Mouse (Mus musculus) lung, postnatal 10 days (tissue): Measurements from ENCODE around the gene Nek9.
"Not testable (repeated sequence)": the region's sequence is repeated elsewhere in the genome, so short reads cannot be mapped to it uniquely, and the experiment has no call there.

Experiments used
- DNase-seq: peaks from one replicate; pipeline ENCODE4 v3.0.0; 2021

Gene Nek9

DNA sequence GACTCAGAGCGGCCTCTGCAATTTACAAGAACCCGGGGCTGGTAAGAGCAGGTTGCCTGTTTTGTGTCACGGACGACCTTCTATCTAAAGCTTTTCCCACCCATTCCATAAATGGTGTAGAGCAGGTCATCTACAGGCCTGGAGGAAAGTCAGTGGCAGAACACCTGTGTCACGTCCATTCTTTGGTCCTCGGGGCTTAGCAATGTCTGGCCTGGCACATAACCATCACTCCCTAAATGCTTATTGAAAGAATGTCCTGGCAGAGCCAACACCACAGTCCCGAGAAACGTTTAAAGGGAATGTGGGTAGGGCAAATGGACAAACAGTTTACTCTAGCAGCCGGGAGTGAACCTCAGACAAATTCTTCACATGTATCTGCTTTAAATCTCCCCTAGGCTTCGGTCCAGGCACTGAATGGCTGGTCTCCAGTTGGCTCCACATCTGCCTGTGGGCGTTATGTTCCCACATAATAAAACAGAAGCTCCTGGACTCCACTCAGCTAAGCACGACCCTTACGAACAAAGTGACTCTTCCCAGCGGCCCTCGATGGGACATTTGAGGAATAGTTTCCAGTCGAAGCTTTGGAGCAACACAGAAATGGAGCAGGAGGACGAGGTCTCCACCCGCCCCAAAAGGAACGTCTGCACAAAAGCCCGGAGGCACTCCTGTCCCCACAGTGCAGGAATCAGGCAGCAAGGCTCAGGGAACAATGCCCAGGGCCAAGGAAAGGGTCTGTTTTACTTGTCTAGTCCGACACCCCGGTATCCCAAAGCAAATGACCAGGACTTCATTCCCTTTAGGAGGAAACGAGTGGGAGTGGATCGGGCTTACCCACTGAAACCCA, 49.8 kb downstream of the Nek9 start:
- peak; percentile 68 for DNase-seq

DNA sequence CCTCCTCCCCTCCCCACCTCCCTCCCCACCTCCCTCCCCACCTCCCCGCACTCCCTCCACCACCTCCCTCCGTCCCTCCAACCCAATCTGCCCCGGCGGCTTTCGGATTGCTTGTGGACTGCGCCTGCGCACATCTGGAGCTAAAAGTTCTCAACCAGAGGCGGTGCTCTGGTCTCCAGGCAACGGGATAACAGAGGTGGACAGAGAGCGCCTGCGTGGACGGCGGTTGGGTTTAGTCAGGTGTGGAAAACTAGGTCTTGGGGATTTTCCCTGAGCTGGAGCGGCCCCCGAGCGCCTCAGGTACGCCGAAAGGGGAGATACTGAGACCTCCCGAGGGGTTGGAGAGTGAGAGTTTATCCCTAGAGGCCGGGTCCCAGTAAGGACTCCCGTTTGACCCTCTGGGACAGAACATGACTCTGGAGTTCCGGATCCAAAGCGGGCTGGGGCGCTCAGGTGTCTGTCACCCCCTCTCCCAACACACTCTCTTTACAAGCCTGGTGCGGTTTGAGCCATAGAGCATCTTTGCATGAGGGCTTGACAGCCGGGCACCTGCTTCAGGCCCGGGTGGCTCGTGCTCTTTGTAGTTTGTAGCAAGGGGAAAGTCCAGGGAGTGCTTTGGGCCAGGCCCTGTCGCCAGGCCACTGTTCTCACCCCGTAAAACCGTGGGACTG, 50.5 kb downstream of the Nek9 start, which contains the start of gene Zc2hc1c:
Gene Zc2hc1c, plus strand, starts transcription at position 106 of the 671 bp plus-strand sequence.
- peak; percentile 95 for DNase-seq

DNA sequence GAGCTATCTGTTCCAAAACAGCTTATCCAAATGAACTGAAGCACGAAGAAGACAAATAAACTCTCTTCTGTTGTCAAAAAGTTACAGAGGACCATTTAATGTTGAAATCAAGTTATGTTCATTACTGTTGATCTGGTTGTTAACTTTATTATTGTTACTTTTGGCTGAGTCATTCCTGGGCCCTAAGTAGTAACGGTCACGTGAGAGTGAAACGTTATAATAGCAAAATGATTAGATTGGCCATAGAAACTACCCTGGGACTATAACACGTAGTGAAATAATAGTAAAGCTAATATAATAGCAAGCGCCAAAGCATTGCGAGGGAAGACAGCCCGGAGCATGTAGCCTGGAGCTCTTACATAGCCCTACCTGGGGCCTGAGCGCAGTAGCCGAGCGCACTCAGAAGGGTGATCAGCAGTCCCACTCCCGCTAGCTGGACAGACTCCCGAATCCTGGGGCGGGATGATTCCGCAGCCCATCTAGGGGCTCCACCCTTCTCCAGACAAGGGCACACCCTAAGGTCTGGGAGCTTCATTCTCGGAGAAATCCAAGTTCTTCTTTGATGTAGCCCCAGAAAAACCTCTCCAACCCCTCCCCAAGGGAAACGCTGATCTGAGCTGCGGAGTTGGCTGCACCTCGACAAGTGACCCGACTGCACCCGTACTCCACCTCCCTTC, 51.2 kb downstream of the Nek9 start, which contains the start of gene Acyp1:
Gene Acyp1, minus strand, starts transcription at position 630 of the 677 bp plus-strand sequence.
- DNase-seq: peak; percentile 51

DNA sequence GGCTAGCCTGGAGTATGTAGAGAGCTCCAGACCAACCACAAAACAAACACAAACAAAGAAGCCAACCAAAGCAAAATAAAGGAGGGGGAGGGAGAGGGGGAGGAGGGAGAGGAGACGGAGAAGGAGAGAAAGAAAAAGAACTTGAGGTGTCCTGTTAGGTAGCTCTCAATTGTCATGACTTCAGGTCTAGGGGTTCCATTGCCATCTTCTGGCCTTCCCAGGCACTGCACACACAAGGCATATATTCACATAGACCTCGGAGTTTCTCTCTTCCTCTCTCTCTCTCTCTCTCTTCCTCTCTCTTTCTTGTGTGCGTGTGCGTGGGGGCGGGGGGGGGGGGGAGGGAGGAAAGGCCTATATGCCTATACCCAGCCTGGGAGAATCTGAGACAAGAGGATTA, 52.2 kb downstream of the Nek9 start:
- peak; percentile 58 for DNase-seq

DNA sequence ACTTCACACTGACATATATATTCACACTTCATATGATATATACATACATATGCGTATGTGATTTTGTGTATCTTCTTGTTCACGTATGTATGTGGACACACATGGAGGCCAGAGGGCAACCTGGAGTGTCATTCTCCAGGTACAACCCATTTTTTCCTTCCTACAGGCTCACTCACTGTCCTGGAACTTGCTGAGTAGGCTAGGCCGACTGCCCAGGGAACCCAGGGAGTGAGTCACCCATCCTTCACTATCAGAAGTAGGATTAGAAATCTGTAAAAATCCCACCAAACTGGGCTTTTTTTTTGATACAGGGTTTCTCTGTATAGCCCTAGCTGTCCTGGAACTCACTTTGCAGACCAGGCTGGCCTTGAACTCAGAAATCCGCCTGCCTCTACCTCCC, 54.2 kb downstream of the Nek9 start:
- no peak for DNase-seq

DNA sequence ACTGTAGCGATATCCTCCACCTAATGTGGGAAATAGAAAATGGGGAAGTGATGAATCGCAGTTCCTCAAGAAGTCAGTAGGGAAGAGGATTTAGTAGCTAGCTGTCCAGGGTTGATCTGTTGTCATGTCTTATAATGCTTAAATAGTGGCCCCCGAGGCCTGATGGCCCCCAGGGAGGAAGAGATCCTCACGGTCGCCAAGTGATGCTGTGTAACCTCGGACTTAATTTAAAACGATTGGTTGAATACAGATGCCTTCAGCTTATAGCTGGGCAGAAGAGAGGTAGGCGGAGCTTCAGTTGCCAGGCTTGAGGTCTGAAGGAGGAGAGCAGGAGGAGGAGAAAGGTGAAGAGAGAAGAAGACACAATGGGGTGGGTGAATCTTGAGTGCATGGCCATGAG, 54.8 kb downstream of the Nek9 start:
- DNase-seq: no peak

DNA sequence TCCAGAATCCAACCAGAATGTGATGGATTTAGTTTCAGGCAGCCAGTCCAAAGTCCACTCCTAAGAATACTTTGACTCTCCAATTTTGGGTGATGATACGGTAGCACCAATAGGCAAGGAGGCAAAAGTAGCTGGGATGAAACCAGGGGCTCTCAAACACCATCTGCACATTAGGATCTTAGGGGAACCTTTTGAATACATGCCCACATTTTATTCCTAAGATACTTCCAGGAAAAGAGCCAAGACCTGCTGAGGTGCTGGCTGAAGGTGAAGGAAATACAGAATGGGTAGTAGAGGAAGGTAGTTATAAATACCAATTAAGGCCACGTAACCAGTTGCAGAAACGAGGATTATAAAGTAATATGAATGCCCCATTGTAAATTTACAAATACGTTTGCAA, 57.4 kb downstream of the Nek9 start:
- DNase-seq: not testable (repeated sequence)

DNA sequence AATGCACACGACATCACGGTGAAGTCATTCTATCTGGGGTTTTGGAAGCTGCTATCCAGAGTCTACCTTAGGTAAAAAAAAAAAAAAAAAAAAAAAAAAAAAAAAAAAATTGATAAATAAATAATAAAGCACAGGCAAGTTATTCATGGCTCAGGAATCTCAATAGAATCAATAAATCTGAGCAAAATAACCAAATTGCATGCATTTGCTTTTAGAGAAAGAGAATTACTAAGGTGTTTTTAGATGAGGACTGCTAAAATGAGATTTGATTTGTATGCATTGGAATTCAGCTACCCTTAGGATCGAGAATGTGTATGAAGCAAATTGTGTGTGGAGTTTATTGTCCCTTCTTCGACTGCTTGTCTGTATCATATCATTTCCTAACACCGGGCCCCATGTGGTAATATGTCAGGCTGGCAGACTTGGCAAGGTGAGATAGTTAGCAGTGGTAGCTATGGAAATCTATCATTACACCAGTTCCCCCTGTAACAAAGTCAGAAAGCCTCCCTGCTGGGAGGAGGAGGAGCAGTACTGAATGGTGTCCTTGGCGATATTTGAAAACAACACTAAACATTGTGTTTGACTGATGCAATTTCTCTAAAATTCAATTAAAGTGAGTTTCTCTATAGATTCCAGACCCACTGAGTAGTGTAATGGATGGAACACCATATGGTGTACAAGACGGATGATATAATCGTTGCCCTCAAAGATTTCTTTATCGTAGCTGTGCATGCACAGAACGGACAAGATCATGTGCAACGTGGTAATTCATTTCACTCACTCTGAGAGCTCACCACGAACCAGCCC, 58.1 kb downstream of the Nek9 start:
- no peak for DNase-seq

DNA sequence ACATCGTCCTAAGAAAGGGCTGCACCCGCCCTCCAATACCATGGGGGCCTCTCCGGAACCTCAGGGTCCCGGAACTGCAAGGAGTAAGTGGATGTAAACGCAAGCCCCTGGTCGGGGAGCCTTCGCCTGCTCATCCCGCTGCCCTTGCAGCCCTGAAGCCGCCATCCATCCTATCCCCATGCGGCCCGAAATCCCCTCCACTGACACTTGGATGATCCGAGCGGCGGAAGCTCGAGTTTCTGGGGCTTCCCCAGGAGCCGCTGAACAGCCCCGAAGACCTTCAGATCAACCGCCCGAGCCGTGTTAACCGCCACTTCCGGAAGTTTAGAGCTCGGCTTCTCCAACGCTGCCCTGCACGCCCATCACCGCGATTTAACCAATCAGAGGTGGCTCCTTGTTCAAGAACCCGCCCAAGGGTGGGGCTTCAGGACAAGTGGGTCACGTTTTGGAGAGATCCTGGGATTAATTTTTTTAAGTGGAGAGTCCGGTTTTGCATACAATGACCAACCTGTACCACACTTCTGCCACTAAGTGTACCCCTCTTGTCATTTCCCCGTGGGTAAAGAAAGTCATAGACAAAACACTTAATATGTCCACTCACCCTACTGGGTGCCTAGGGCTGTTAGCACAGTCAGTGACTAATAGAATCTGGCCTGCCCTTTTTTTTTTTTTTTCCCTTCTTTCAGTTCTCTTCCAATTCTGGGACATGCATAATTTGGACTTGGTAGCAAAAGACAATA, 58.9 kb downstream of the Nek9 start:
- DNase-seq: peak; percentile 99

DNA sequence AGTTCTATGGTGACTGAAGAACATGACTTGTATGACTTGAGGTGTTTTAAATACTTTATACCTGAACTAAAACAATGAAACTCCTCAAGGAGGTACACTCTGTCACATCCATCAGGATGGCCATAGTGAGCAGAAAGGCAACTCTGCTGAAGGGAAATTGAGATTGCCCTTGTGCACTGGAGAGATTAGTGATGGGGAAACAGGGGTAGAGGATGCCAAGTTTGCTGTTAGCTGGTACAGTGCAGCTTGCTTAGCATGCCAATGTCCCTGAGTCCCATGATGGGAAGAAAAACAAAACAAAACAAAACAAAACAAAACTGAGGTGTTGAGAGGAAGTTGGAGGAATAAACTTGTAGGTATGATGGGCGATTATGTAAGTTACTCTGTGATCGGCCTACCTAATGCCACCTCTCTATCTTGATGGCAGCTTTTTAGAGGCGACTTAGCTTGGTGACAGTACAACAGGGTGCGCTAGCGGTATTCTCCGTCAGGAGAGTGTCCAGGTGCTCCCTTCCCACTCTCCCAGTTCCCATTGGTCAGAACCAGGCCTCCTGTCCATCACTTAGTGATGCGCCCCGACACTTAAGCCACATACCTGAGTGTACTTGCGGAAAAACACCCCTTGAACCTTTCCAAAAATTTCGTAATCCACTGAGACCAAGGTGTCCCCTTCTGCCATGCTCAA, 59.6 kb downstream of the Nek9 start:
- DNase-seq: no peak

DNA sequence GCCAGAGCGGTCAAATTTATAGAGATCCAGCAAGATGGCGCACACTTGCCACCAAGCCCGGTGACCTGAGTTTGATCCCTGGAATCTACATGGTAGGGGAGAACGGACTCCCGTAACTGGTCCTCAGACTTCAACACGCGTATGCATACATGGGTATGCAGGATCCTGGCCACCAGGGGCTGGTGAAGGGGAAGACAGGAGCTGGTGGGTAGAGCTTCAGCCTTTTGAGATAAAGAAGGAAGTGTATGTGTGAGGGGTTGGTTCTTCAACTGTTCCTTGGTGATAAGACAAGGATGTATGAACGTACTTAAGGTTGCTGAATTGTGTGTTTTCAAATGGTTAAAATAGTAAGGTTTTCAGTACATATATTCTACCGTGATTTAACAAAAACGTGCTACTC, 60.2 kb downstream of the Nek9 start:
- no peak for DNase-seq

DNA sequence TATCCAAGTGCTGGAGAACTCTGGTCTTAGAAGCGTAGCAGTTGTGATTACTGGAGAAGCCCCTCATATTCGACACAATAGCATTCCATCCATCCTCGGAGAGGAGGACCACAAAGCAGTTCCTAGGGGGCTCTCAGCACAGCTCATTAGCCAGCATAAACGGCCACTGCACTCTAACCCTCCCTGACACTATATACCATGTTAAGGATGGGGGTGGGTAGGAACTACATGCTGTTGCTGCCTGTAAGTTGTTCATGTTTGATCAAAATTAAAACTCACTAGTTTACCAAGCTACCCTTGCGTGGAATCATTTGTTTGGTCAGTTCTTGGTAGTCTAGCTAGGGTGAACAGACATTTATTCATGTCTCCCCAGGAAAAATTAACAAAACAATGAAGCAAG, 62.9 kb downstream of the Nek9 start:
- no peak for DNase-seq

DNA sequence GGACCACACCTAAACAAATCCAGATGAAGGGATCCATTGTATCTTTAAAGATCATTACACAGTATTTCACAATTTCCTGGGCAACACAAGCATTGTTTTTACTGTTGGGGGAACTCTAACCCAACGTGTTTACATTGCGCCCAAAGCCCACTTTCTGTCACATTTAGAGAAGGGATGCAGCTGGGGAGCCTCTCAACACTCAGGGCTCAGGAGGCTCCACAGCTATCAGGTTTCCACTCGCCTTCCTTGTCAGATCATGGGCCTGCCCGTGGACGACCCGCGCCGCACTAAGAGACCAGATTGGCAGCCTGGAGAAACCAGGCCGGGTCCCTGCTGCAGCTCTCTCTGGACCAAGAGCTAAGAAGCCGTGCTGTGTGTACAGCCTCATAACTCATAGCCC, 65.7 kb downstream of the Nek9 start:
- DNase-seq: no peak

DNA sequence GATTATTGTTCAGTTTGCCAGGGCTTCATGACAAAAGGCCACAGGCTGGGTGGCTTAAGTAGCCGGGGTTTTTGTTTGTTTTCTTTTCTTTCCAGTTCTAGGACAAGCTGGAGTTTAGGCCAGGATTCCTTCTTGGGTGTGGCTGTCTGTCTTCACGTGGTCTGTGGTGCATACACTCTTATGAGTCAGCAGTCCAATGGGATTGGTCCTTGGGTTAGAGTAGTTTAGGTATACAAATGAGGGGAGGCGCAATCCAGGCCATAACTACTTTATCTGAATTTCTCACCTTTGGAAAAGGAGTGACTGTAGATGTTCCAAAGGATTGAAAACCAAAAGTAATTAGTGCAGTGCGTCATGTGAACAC, 67.3 kb downstream of the Nek9 start:
- DNase-seq: no peak

DNA sequence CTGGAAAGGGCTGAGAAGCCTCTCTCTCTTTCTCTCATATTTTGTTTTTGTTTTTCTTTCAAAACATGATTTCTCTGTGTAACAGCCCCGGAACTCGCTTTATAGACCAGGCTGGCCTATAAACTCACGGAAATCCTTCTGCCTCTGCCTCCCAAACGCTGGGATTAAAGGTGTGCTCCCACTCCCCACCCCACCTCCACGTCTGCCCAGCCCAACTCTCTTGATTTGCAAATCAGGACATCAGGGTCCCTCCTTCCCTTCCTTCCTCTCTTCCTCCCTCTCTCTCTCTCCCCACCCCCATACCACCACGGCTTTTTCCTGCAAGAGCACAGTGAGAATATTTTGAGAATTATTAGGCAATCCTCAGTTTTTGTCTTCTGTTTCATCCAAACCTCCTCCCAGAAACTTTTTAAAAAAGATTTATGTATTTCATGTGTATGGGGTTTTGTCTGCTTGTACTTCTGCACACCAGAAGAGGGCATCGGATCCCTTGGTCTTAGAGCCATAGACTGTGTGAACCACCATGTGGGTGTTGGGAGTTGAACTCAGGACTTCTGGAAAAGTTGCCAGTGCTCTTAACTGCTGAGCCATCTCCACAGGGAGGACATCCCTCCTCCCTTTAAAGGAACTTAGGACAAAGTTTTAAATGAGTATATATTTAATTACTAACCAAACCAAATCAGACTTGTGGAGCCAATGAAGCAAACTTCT, 67.9 kb downstream of the Nek9 start:
- no peak for DNase-seq

DNA sequence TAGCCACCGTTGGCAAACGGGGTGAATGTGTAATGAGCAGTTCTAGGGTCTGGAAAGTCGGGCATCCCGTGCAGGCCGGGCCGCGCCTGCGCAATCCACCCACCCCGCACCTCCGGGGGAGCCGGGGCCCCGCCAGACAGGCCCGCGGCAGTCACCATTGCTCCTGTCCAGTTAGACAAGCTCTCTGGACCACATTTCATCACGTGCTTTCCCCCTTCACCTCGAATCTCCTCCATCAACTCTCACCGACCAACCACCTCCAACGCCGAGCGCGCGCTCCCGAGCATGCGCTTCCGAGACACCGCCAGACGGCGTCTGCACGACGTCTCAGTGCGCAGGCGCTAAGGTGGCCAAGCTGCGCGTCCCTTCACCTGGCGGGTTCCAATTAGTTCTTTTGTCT, 68.8 kb downstream of the Nek9 start, which contains the start of gene Mlh3:
Gene Mlh3, minus strand, starts transcription at position 281 of the 400 bp plus-strand sequence.
- DNase-seq: peak; percentile 87

DNA sequence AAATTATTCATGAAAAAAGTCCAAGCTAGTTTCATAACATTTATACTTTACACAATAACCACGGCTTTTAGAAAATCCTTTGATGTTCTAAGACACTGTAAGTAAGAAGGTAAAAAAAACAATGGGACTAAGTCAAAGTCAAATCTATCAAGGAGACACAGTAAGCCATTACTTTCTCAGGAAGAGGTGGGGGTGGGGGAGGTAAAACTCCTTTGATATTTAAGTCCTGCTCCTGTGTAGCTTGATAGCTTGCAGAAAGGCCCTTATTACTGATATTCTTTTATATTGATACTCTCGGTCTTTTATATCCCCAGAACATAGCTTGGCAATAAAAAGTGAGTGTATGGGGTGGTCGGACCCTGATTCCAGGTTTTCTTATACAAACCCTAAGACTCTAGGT, 69.3 kb downstream of the Nek9 start:
- no peak for DNase-seq

DNA sequence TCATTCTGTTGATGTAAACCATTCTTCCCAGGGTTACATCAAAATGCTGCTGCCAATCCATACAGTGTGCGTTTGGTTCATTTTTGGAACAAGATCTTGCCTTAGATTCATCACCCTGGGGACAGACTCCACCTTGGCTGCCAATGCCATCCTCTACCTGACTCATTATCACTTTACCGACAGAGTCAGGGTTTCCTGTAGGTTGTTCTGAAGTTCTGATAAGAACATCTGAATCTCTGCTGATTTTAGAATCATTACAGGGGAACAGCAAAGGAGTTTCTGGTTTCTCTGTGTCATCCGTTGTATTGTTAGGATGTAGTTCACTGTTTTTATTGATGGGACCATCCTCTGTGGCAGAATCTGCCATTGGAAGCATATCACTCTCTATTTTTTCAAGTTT, 72.9 kb downstream of the Nek9 start:
- DNase-seq: no peak

DNA sequence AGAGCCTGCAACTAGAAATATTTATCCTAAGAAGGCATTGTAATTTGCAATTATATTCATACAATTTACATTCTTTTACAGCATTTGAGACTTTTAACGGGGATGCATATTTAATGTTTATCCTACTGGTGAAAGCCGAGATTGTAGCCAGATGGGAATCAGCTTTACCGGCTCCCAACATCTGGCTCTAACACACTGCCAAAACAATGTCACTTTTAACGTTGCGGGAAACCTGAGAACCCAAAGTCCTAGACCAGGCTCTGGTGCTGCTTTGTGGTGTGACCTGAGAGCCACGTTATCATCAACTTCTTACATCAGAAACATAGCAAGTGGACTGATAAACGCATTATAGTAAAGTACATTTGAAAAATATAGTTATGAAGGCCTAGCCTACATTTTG, 74.2 kb downstream of the Nek9 start:
- no peak for DNase-seq

DNA sequence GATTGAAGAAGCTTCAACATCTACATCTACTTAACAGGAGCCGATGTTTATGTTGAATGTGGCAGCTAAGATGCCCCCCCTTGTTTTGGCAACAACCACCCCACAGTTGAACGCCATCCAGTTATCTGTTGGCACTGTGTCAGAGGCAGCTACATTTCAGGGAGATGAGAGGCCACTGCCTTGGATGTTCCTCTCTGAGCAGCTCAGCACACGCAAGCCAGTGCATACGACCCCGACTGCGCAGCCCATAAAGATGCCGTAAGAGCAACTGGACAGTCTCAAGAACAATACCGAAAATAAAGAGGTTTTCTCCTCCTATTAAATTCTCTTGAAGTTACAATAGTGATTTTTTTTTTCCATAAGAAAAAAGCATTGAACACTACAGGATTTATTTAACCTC, 74.6 kb downstream of the Nek9 start:
- peak; percentile 24 for DNase-seq

DNA sequence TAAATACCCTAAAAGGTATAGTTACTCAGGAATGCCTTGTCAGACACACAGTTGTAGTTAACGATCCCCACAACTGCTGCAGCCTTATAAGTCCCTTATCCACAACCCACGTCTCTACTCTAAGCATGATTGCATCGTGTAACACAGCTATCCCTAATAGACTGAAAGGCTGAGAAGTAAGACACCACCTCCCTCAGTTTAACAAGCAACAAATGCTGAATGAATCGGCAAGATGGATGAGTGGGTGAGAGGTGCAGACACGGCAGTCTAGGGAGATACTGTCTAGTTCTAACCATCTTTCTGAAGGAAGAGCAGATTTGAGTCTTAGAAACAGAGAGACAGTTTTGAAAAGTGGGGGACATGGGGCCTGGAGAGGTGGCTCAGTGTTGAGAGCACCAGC, 76.0 kb downstream of the Nek9 start:
- no peak for DNase-seq
